Mouse (Mus musculus) heart, embryonic 13.5 days (tissue): ENCODE results near the gene Inhba. TPM values are rescaled to one million over a fixed set of nuclear protein-coding genes. Genes with fewer than 3 reads are reported as not detected.

Experiments
- ATAC-seq: fragments of 200-750 bp; cut with Nextera tagmentation; 2 replicates; pipeline ENCODE4 v1.8.0; 2017; ENCODE audit warnings: moderate TSS enrichment; ENCODE audit not compliant: insufficient number of reproducible peaks, low FRiP score, low TSS enrichment; ENCODE audit errors: extremely low read depth
- H3K27ac ChIP-seq: fragments of 300-500 bp; sonication (generic); replicated peaks from 2 replicates; pipeline ENCODE4 v1.5.1; 2015; ENCODE audit warnings: moderate library complexity, mild to moderate bottlenecking, inconsistent platforms
- H3K27me3 ChIP-seq: fragments of 300-500 bp; sonication (generic); replicated peaks from 2 replicates; pipeline ENCODE4 v1.6.1; 2015; ENCODE audit warnings: mild to moderate bottlenecking, inconsistent platforms
- H3K36me3 ChIP-seq: fragments of 300-500 bp; sonication (generic); 2 replicates; pipeline ENCODE4 v1.6.1; 2015; ENCODE audit warnings: mild to moderate bottlenecking, inconsistent platforms
- H3K4me1 ChIP-seq: fragments of 300-500 bp; sonication (generic); 2 replicates; pipeline ENCODE4 v1.6.1; 2015; ENCODE audit warnings: inconsistent platforms
- H3K4me2 ChIP-seq: fragments of 300-500 bp; sonication (generic); 2 replicates; pipeline ENCODE4 v1.6.1; 2015; ENCODE audit warnings: inconsistent platforms, mild to moderate bottlenecking, moderate library complexity
- H3K4me3 ChIP-seq: fragments of 300-500 bp; sonication (generic); 2 replicates; pipeline ENCODE4 v1.5.1; 2015; ENCODE audit warnings: moderate library complexity, mild to moderate bottlenecking, inconsistent platforms
- H3K9ac ChIP-seq: fragments of 300-500 bp; sonication (generic); 2 replicates; pipeline ENCODE4 v1.6.1; 2015; ENCODE audit warnings: inconsistent platforms, mild to moderate bottlenecking, moderate library complexity
- H3K9me3 ChIP-seq: fragments of 300-500 bp; sonication (generic); 2 replicates; pipeline ENCODE4 v1.6.1; 2016; ENCODE audit warnings: inconsistent platforms
- whole genome bisulfite sequencing: fragments of 180-500 bp; shearing (Covaris S2); methylation state at CpG from one replicate; pipeline ENCODE4 v1.1.7; 2015; ENCODE audit warnings: mixed read lengths; 5-methylcytosine and 5-hydroxymethylcytosine counted together
- polyA plus RNA-seq: library from polyadenylated mRNA; unstranded; fragments of >200 nt; fragmentation: Nextera tagmentation; extraction: Ambion mirVana; gene quantifications from 2 replicates; pipeline ENCODE4 v1.2.1, GENCODE M21; 2015

Gene Inhba
- polyA plus RNA-seq, 1 experiment from 2014 or later: 13.3 TPM

DNA sequence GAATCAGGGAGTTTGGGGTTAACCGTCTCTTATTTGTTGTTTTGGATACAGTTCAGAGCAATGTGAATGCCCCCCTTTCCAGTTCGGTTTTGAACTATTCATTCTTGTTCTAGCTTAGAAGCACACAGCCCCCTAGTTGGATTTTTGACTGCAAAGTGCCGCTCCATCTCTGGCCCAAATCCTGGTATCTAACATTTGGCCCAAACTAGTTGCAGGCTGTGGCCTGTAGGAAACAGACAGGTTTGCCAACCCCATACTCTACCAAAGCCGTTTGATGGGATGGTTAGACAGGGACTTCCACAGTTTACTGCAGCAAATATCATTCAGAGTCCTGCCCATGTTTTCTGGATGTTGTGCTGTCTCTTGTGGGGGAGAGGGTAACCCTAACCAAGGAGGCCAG, 1.1 kb upstream of the Inhba start:
- Histone ChIP-seq H3K4me3 (no peak overlapping the region), H3K27me3 (peaks cover 4% of the 10 kb centered on the region; the same call in 1 of the 2 replicates), H3K9me3 (no peaks in the 10 kb centered on the region), H3K4me2 (no peak overlapping the region), H3K36me3 (no peaks in the 10 kb centered on the region), H3K9ac (no peak overlapping the region), H3K27ac (no peak overlapping the region), H3K4me1 (peaks cover 12% of the 10 kb centered on the region)
- no peak for ATAC-seq
- 79% methylated on average over 4 of the region's 4 CpGs for WGBS

DNA sequence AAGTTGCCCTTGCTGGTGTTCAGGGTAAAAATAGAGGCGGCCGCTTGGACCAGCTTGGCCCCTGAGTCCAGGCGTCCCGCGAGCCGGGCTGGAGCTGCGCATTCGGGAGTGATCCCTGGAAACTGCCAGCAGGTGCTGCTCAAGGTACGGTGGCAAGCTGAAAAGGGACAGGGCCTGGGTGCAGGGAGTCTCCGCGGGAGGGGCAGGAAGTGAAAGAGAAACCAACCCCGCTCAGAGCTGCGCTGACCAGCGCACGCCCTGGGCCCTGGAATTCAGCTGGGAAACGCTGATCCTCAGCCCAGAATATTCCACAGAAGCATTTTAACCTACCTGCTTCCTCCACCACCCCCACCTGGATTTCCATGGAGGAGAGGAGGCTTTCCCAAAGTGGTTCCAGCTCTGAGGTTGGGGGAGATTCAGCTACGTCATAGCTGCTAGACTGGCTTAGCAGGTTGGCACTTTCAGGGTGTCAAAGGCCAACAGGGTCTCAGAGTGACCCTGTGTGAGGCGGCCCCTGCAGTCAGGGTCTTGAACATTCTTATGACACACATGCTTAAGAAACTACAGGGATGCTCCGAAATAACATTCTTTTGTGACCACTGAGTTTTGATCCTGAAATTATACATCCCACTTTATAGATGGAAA, 714 bp downstream of the Inhba start:
- H3K36me3 ChIP-seq: no peaks in the 10 kb centered on the region
- H3K4me2 ChIP-seq: peak overlapping the region; percentile 87
- H3K4me1 ChIP-seq: peaks cover 17% of the 10 kb centered on the region
- ATAC-seq: peak; percentile 84
- H3K4me3 ChIP-seq: peak overlapping the region; percentile 64
- peak overlapping the region; percentile 85 for H3K9ac ChIP-seq
- no peaks in the 10 kb centered on the region for H3K9me3 ChIP-seq
- 5% methylated on average over 19 of the region's 19 CpGs for WGBS
- H3K27me3 ChIP-seq: peaks cover 10% of the 10 kb centered on the region; the same call in 1 of the 2 replicates
- H3K27ac ChIP-seq: peak overlapping the region; percentile 76

DNA sequence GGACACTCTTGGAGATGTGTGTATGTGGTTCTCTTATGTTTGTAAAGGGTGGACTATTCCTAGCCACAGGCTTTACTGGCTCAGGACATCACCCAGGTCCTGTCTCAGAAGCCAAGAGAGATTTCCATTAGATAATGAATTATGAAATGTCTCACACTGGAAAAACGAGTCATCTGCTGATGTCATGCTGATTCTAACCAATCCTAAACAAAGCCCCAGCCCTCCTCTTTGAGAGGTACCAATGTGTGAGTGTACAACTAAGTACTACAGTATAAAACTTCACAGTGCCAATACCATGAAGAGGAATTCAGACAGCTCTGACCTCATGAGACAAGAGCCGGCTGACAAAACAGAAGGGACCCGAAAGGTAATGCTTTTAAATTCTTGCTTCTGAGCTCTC, 2.5 kb downstream of the Inhba start:
- H3K4me1 ChIP-seq: peaks cover 20% of the 10 kb centered on the region
- H3K9me3 ChIP-seq: no peaks in the 10 kb centered on the region
- H3K27ac ChIP-seq: no peak overlapping the region
- H3K9ac ChIP-seq: no peak overlapping the region
- no peak for ATAC-seq
- no peak overlapping the region for H3K4me2 ChIP-seq
- H3K36me3 ChIP-seq: no peaks in the 10 kb centered on the region
- 48% methylated on average over 3 of the region's 3 CpGs for WGBS
- H3K27me3 ChIP-seq: peaks cover 12% of the 10 kb centered on the region; the same call in 1 of the 2 replicates
- H3K4me3 ChIP-seq: no peak overlapping the region

- no peaks in the 10 kb centered on the region for H3K36me3 ChIP-seq
- WGBS: 0% methylated on average over 2 of the region's 2 CpGs
- H3K27me3 ChIP-seq: peaks cover 12% of the 10 kb centered on the region; the same call in 1 of the 2 replicates
- peak overlapping the region; percentile 67 for H3K4me3 ChIP-seq
- no peak for ATAC-seq
- peak overlapping the region; percentile 81 for H3K4me2 ChIP-seq
- peak overlapping the region; percentile 48; the same call in 1 of the 2 replicates for H3K27ac ChIP-seq
- peaks cover 26% of the 10 kb centered on the region for H3K4me1 ChIP-seq
- H3K9ac ChIP-seq: peak overlapping the region; percentile 87
- H3K9me3 ChIP-seq: no peaks in the 10 kb centered on the region
Observed at GRCm38 (mm10) chr13:16016506-16016905, 4.9 kb downstream of the Inhba start.

DNA sequence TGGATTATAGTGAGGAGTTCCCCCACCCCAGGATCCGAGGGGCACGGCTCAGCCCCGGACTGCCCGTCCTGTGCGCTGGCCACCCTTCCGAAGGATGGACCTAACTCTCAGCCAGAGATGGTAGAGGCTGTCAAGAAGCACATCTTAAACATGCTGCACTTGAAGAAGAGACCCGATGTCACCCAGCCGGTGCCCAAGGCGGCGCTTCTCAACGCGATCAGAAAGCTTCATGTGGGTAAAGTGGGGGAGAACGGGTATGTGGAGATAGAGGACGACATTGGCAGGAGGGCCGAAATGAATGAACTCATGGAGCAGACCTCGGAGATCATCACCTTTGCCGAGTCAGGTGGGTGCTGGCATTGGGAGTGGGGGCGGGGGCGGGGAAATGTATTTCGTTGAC, 5.7 kb downstream of the Inhba start:
- H3K9ac ChIP-seq: peak overlapping the region; percentile 87
- H3K36me3 ChIP-seq: no peaks in the 10 kb centered on the region
- WGBS: under 1% methylated on average over 20 of the region's 20 CpGs
- peak overlapping the region; percentile 67 for H3K4me3 ChIP-seq
- H3K27me3 ChIP-seq: peaks cover 12% of the 10 kb centered on the region; the same call in 1 of the 2 replicates
- H3K4me2 ChIP-seq: peak overlapping the region; percentile 81
- peak overlapping the region; percentile 61 for H3K27ac ChIP-seq
- no peak for ATAC-seq
- peaks cover 30% of the 10 kb centered on the region for H3K4me1 ChIP-seq
- H3K9me3 ChIP-seq: no peaks in the 10 kb centered on the region

DNA sequence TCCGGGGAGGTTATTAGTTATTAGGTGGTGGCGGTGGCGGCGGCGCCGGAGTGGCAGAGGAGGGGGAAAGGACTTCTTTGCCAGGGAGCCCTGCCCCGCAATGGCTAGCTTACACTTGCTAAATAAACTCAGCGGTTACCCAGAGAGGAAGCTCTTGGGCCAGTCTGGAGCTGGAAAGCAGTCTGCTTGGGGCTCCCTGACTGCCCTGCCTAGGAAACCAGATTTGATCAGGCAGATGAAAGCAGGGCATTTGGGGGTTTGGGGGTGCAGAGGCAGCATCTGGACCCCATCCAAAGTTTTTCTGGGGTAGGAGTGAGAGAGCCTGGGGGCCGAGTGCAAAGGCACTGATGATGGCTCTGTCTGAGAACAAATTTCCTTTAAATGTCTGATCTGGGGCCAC, 6.1 kb downstream of the Inhba start:
- Histone ChIP-seq H3K4me3 (peak overlapping the region; percentile 67), H3K27me3 (peaks cover 12% of the 10 kb centered on the region; the same call in 1 of the 2 replicates), H3K4me2 (peak overlapping the region; percentile 81), H3K4me1 (peaks cover 30% of the 10 kb centered on the region), H3K9me3 (no peaks in the 10 kb centered on the region), H3K9ac (peak overlapping the region; percentile 87), H3K36me3 (no peaks in the 10 kb centered on the region), H3K27ac (peak overlapping the region; percentile 61)
- no peak for ATAC-seq
- 5% methylated on average over 9 of the region's 9 CpGs for WGBS

- peak overlapping the region; percentile 61 for H3K27ac ChIP-seq
- H3K9ac ChIP-seq: peak overlapping the region; percentile 87
- H3K4me1 ChIP-seq: peaks cover 39% of the 10 kb centered on the region
- H3K4me3 ChIP-seq: peak overlapping the region; percentile 67
- WGBS: 64% methylated on average over 3 of the region's 3 CpGs
- H3K27me3 ChIP-seq: peaks cover 12% of the 10 kb centered on the region; the same call in 1 of the 2 replicates
- H3K36me3 ChIP-seq: no peaks in the 10 kb centered on the region
- no peak for ATAC-seq
- peak overlapping the region; percentile 81 for H3K4me2 ChIP-seq
- no peaks in the 10 kb centered on the region for H3K9me3 ChIP-seq
Observed at GRCm38 (mm10) chr13:16018807-16019510, 7.3 kb downstream of the Inhba start.

DNA sequence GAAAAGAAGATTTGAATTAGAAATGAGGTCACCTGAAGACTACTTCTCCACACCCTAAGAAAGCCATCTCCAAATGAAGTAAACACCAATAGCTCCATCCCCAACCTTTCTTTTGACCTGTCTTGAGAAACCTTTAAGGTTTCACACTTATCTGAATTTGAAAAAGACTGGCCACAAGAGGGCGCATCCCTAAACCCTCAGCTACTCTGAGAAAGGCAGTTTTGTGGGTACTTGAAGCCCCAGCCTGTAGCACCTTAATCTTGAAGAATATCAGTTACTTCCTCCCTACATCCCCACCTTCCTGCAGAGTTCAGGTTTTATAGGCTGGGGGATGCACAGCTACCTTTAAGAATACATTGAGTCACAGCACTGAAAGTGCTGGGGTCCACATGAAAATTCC, 9.0 kb downstream of the Inhba start:
- peak overlapping the region; percentile 81 for H3K4me2 ChIP-seq
- peak overlapping the region; percentile 67 for H3K9ac ChIP-seq
- no peaks in the 10 kb centered on the region for H3K9me3 ChIP-seq
- H3K4me1 ChIP-seq: peaks cover 39% of the 10 kb centered on the region
- 0 out of 2 replicates have a peak, but pooled peaks cover 3% of the 10 kb centered on the region for H3K36me3 ChIP-seq
- H3K4me3 ChIP-seq: peak overlapping the region; percentile 67
- WGBS: 0% methylated on average over 1 of the region's 1 CpGs
- peak overlapping the region; percentile 58 for H3K27ac ChIP-seq
- no peak for ATAC-seq
- peaks cover 7% of the 10 kb centered on the region; the same call in 1 of the 2 replicates for H3K27me3 ChIP-seq

DNA sequence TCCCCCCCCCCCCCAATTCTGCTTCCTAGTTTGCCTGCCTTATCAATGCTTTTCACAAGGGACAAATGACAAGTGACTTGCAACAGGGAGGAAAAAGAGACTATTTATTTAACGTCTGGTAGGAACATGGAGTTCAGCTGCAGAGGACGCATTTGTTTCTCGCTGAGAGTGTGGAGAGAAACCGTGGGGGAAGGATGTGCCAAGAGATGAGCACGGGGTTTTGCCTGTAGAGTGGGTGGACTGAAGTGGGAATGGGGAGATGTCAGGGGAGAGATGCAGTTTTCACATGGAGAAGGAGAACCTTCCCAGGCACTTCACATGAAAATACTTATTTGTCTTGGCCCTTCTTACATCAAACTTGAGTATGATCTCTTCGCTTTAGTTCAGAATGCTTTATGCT, 9.5 kb downstream of the Inhba start:
- peak overlapping the region; percentile 81 for H3K4me2 ChIP-seq
- no peaks in the 10 kb centered on the region for H3K9me3 ChIP-seq
- peaks cover 37% of the 10 kb centered on the region for H3K4me1 ChIP-seq
- WGBS: 40% methylated on average over 6 of the region's 6 CpGs
- peak overlapping the region; percentile 67 for H3K9ac ChIP-seq
- ATAC-seq: no peak
- H3K4me3 ChIP-seq: peak overlapping the region; percentile 67
- peaks cover 7% of the 10 kb centered on the region; the same call in 1 of the 2 replicates for H3K36me3 ChIP-seq
- H3K27ac ChIP-seq: peak overlapping the region; percentile 58
- H3K27me3 ChIP-seq: 0 out of 2 replicates have a peak, but pooled peaks cover 3% of the 10 kb centered on the region

GRCm38 (mm10) chr13:16021849-16022248, 10.2 kb downstream of the Inhba start:
- Histone ChIP-seq H3K27ac (0 out of 2 replicates have a peak overlapping the region, but pooled peaks have one; percentile 21), H3K4me2 (peak overlapping the region; percentile 43), H3K9ac (0 out of 2 replicates have a peak overlapping the region, but pooled peaks have one; percentile 2), H3K36me3 (peaks cover 14% of the 10 kb centered on the region), H3K27me3 (0 out of 2 replicates have a peak, but pooled peaks cover 3% of the 10 kb centered on the region), H3K4me3 (no peak overlapping the region), H3K9me3 (no peaks in the 10 kb centered on the region), H3K4me1 (peaks cover 34% of the 10 kb centered on the region)
- ATAC-seq: no peak
- 60% methylated on average over 7 of the region's 7 CpGs for WGBS

GRCm38 (mm10) chr13:16022536-16022935, 10.9 kb downstream of the Inhba start:
- Histone ChIP-seq H3K27ac (no peak overlapping the region), H3K9ac (no peak overlapping the region), H3K4me3 (no peak overlapping the region), H3K36me3 (peaks cover 15% of the 10 kb centered on the region), H3K4me2 (peak overlapping the region; percentile 43; the same call in 1 of the 2 replicates), H3K9me3 (no peaks in the 10 kb centered on the region), H3K27me3 (0 out of 2 replicates have a peak, but pooled peaks cover 3% of the 10 kb centered on the region), H3K4me1 (peaks cover 34% of the 10 kb centered on the region)
- no peak for ATAC-seq
- WGBS: 82% methylated on average over 8 of the region's 8 CpGs
